Mouse (Mus musculus): ENCODE measurements at regions not wholly inside any gene's neighbourhood (a gene's known extent, or its start where the extent isn't known, plus 50 kb on each side); places are given as distances from the start of the nearest gene placed in this dataset.

- no peak for TF ChIP-seq MYC (IDR thresholded peaks at IDR 0.05; ENCODE audit: low read depth, low read length)
- no peak for TF ChIP-seq GABPA (IDR thresholded peaks at IDR 0.05; ENCODE audit: low read depth, low read length)
- TF ChIP-seq ZMIZ1 (IDR thresholded peaks at IDR 0.05; ENCODE audit: low read depth, low read length) = no peak
- no peak for TF ChIP-seq ZKSCAN1 (IDR thresholded peaks at IDR 0.05; ENCODE audit: low read depth, low read length)
- TF ChIP-seq BHLHE40 (IDR thresholded peaks at IDR 0.05; ENCODE audit: borderline replicate concordance, low read depth, low read length) = no peak
- no peak for TF ChIP-seq POLR2A (IDR thresholded peaks at IDR 0.05; ENCODE audit: control insufficient read depth in 1 of 2, insufficient read depth in 1 of 2, low read depth in 1 of 2, low read length in 2 of 2, poor library complexity in 1 of 2)
Observed at GRCm38 (mm10) chr2:21917804-21918690, 309.3 kb upstream of the Myo3a start (continued).

GRCm38 (mm10) chr2:21919091-21919490, 308.2 kb upstream of the Myo3a start:
- Histone ChIP-seq H3K27me3 (ENCODE audit: control insufficient read depth in 1 of 2, insufficient read depth in 2 of 2, low read length in 2 of 2) (no peaks in the 10 kb centered on the region), H3K4me3 (ENCODE audit: control insufficient read depth in 1 of 2, insufficient read depth in 1 of 2, low read depth in 2 of 2, low read length in 2 of 2) (no peak overlapping the region), H3K4me1 (ENCODE audit: control insufficient read depth in 1 of 2, insufficient read depth in 2 of 2, low read length in 2 of 2) (no peaks in the 10 kb centered on the region), H3K27ac (ENCODE audit: control insufficient read depth, low read depth, low read length) (no peak overlapping the region), H3K9me3 (replicated peaks; ENCODE audit: insufficient read depth, low read length) (no peaks in the 10 kb centered on the region), H3K36me3 (ENCODE audit: control insufficient read depth in 1 of 2, insufficient read depth in 2 of 2, low read length in 2 of 2) (no peaks in the 10 kb centered on the region), H3K9ac (ENCODE audit: control insufficient read depth, low read depth, low read length, poor library complexity, severe bottlenecking) (no peak overlapping the region), H3K79me2 (ENCODE audit: control insufficient read depth, insufficient read depth, low read length, poor library complexity) (no peaks in the 10 kb centered on the region)
- DNase-seq (ENCODE audit: low read depth, low spot score) = no peak
- TF ChIP-seq RCOR1 (IDR thresholded peaks at IDR 0.05; ENCODE audit: low read depth, low read length) = no peak
- TF ChIP-seq CTCF (IDR thresholded peaks at IDR 0.05 in 2 of 3, conservative IDR thresholded peaks at IDR 0.05 in 1 of 3; ENCODE audit: control insufficient read depth in 1 of 3, insufficient read depth in 1 of 3, low read depth in 2 of 3, low read length in 3 of 3, poor library complexity in 1 of 3, severe bottlenecking in 1 of 3) = no peak
- no peak for TF ChIP-seq NELFE (IDR thresholded peaks at IDR 0.05; ENCODE audit: low read depth, low read length)
- TF ChIP-seq KAT2A (conservative IDR thresholded peaks at IDR 0.05; ENCODE audit: low read depth, low read length) = no peak
- TF ChIP-seq MAFK (IDR thresholded peaks at IDR 0.05; ENCODE audit: borderline replicate concordance, low read depth, low read length) = no peak
- no peak for TF ChIP-seq ZNF384 (IDR thresholded peaks at IDR 0.05; ENCODE audit: low read depth, low read length)
- no peak for TF ChIP-seq USF2 (IDR thresholded peaks at IDR 0.05; ENCODE audit: borderline replicate concordance in 1 of 2, insufficient read depth in 1 of 2, low read depth in 1 of 2, low read length in 2 of 2)
- no peak for TF ChIP-seq USF1 (IDR thresholded peaks at IDR 0.05; ENCODE audit: low read depth, low read length)
- TF ChIP-seq MEF2A (IDR thresholded peaks at IDR 0.05; ENCODE audit: extremely low read depth, insufficient replicate concordance, low read depth, low read length, poor library complexity, severe bottlenecking) = no peak
- no peak for TF ChIP-seq E2F4 (IDR thresholded peaks at IDR 0.05; ENCODE audit: borderline replicate concordance, low read depth, low read length)
- no peak for TF ChIP-seq MAZ (IDR thresholded peaks at IDR 0.05; ENCODE audit: low read depth, low read length)
- no peak for TF ChIP-seq MAX (IDR thresholded peaks at IDR 0.05; ENCODE audit: low read length)
- no peak for TF ChIP-seq ZC3H11A (IDR thresholded peaks at IDR 0.05; ENCODE audit: low read depth, low read length)
- TF ChIP-seq ZMIZ1 (IDR thresholded peaks at IDR 0.05; ENCODE audit: low read depth, low read length) = no peak
- TF ChIP-seq GABPA (IDR thresholded peaks at IDR 0.05; ENCODE audit: low read depth, low read length) = no peak
- no peak for TF ChIP-seq TCF12 (IDR thresholded peaks at IDR 0.05; ENCODE audit: low read depth, low read length)

All from MEL (cell line).